Mouse (Mus musculus): Measurements from ENCODE around the gene Atp4b. TPM values are rescaled to one million over a fixed set of nuclear protein-coding genes. Genes with fewer than 3 reads are reported as not detected.
"Not testable (repeated sequence)": the region's sequence is repeated elsewhere in the genome, so short reads cannot be mapped to it uniquely, and the experiment has no call there.

Atp4b gene
- polyA plus RNA-seq, 1 experiment: not detected

- TF ChIP-seq POLR2A (IDR thresholded peaks at IDR 0.05; ENCODE audit: borderline replicate concordance, insufficient read depth, low read length): no peak
- TF ChIP-seq CTCF (IDR thresholded peaks at IDR 0.05; ENCODE audit: borderline replicate concordance, insufficient read depth, low read depth, low read length): no peak
- peak; percentile 46 to 53 for DNase-seq
- H3K27me3 ChIP-seq (ENCODE audit: control insufficient read depth, insufficient read depth, low read length): no peaks in the 10 kb centered on the region
These were observed 57.6 kb downstream of the Atp4b start for GRCm38 (mm10) chr8:13338901-13339645.

GRCm38 (mm10) chr8:13338255-13338860 lies 58.3 kb downstream of the Atp4b start, which contains the start of gene Tfdp1:
Gene Tfdp1 (plus strand): TSS chr8:13338751.
- WGBS: under 1% methylated on average over 68 of the region's 72 CpGs
- Histone ChIP-seq H3K27ac (ENCODE audit: insufficient read depth, low read length) (0 out of 2 replicates have a peak within 1 kb of the TSS, but pooled peaks have one; percentile 24), H3K4me3 (replicated peaks; ENCODE audit: insufficient read depth, low read depth, low read length) (peak within 1 kb of the TSS; percentile 74), H3K27me3 (ENCODE audit: control insufficient read depth, insufficient read depth, low read length) (no peaks in the 10 kb centered on the region), H3K4me1 (ENCODE audit: control insufficient read depth, insufficient read depth, low read length) (peaks cover 12% of the 10 kb centered on the region)
- peak; percentile 84 to 88 for DNase-seq
- TF ChIP-seq POLR2A (IDR thresholded peaks at IDR 0.05; ENCODE audit: borderline replicate concordance, insufficient read depth, low read length): peak; percentile 31; the same call in 1 of the 2 replicates
- no peak for TF ChIP-seq CTCF (IDR thresholded peaks at IDR 0.05; ENCODE audit: borderline replicate concordance, insufficient read depth, low read depth, low read length)

More at GRCm38 (mm10) chr8:13338901-13339645, 57.6 kb downstream of the Atp4b start:
- Histone ChIP-seq H3K4me3 (replicated peaks; ENCODE audit: insufficient read depth, low read depth, low read length) (peak overlapping the region; percentile 74), H3K4me1 (ENCODE audit: control insufficient read depth, insufficient read depth, low read length) (peaks cover 12% of the 10 kb centered on the region), H3K27ac (ENCODE audit: insufficient read depth, low read length) (0 out of 2 replicates have a peak overlapping the region, but pooled peaks have one; percentile 24)
- under 1% methylated on average over 64 of the region's 70 CpGs for WGBS

- H3K27ac ChIP-seq (ENCODE audit: insufficient read depth, low read length): no peak overlapping the region
- no peak for TF ChIP-seq POLR2A (IDR thresholded peaks at IDR 0.05; ENCODE audit: borderline replicate concordance, insufficient read depth, low read length)
- TF ChIP-seq CTCF (IDR thresholded peaks at IDR 0.05; ENCODE audit: borderline replicate concordance, insufficient read depth, low read depth, low read length): no peak
- DNase-seq: no peak
- no peaks in the 10 kb centered on the region for H3K27me3 ChIP-seq (ENCODE audit: control insufficient read depth, insufficient read depth, low read length)
- H3K4me3 ChIP-seq (replicated peaks; ENCODE audit: insufficient read depth, low read depth, low read length): no peak overlapping the region
- H3K4me1 ChIP-seq (ENCODE audit: control insufficient read depth, insufficient read depth, low read length): peaks cover 12% of the 10 kb centered on the region
- 77% methylated on average over 3 of the region's 3 CpGs for WGBS
These were observed 58.9 kb downstream of the Atp4b start for GRCm38 (mm10) chr8:13337678-13338077.

- not testable (repeated sequence) for H3K27ac ChIP-seq (ENCODE audit: insufficient read depth, low read length); H3K27me3 ChIP-seq (ENCODE audit: control insufficient read depth, insufficient read depth, low read length); DNase-seq; H3K4me3 ChIP-seq (replicated peaks; ENCODE audit: insufficient read depth, low read depth, low read length)
- 87% methylated on average over 6 of the region's 6 CpGs for WGBS
- H3K4me1 ChIP-seq (ENCODE audit: control insufficient read depth, insufficient read depth, low read length): peaks cover 12% of the 10 kb centered on the region
These were observed 59.4 kb downstream of the Atp4b start for GRCm38 (mm10) chr8:13337245-13337644.

Other genes starting within 250 kb of the Atp4b start
- gene Lamp1, start 237.7 kb downstream of the Atp4b start, polyA plus RNA-seq (2012; rRNA removed): 554 and 555 TPM in 2 replicates
- 6.8 and 8.0 TPM in 2 replicates for gene Grtp1, start 196.2 kb downstream of the Atp4b start, polyA plus RNA-seq (2012; rRNA removed)
- 2.2 and 2.5 TPM in 2 replicates for gene Adprhl1, start 142.7 kb downstream of the Atp4b start, polyA plus RNA-seq (2012; rRNA removed)
- 61.6 and 62.3 TPM in 2 replicates for gene Dcun1d2, start 108.7 kb downstream of the Atp4b start, polyA plus RNA-seq (2012; rRNA removed)
- gene Tmco3, start 108.6 kb downstream of the Atp4b start, polyA plus RNA-seq (2012; rRNA removed): 46.9 and 55.2 TPM in 2 replicates
- 72.1 and 74.7 TPM in 2 replicates for gene Tfdp1, start 58.1 kb downstream of the Atp4b start, polyA plus RNA-seq (2012; rRNA removed)
- gene Grk1, start 8.3 kb upstream of the Atp4b start, polyA plus RNA-seq (2012; rRNA removed): 0.02 and 0.05 TPM in 2 replicates
- gene Tmem255b, start 38.4 kb upstream of the Atp4b start, polyA plus RNA-seq (2012; rRNA removed): 1.0 and 1.4 TPM in 2 replicates
- 141 and 145 TPM in 2 replicates for gene Gas6, start 97.7 kb upstream of the Atp4b start, polyA plus RNA-seq (2012; rRNA removed)
- 0.18 TPM in 1 of 2 replicates, not detected in the other for gene 1700029H14Rik, start 165.6 kb upstream of the Atp4b start, polyA plus RNA-seq (2012; rRNA removed)

Measured in cerebellum, adult 2 months (tissue).